In genomic region chr3:93553765-93554378, GRCm38 (mm10) we compare ENCODE assay signal across 8 mouse cellular contexts. TPM values are rescaled to one million over a fixed set of nuclear protein-coding genes. Genes with fewer than 3 reads are reported as not detected.
DNase-seq lines count a peak whose midpoint lies in the region; ATAC-seq and TF ChIP-seq lines count a peak whose summit lies in the region.

No protein-coding gene starts in this region.

- DNase-seq in kidney, adult 2 months: peak; percentile 43
- DNase-seq in kidney, postnatal 14 days: no peak
- peak; percentile 42 for DNase-seq in NIH3T3 (ENCODE audit: low read depth)
- no peak for DNase-seq in liver, postnatal 0 days
- no peak for DNase-seq in spleen, postnatal 4 days (ENCODE audit: low spot score in 2 of 2)
- no peak for DNase-seq in testis, postnatal 10 days (ENCODE audit: low spot score)
- no peak for DNase-seq in lung, postnatal 36 days

- TF ChIP-seq EP300 in liver, postnatal 0 days (IDR thresholded peaks at IDR 0.05; ENCODE audit: low read depth): no peak

- H3K27ac ChIP-seq in kidney, adult 2 months (ENCODE audit: insufficient read depth, low read depth, low read length): peak overlapping the region; percentile 89
- 0 out of 2 replicates have a peak overlapping the region, but pooled peaks have one; percentile 74 for H3K27ac ChIP-seq in heart, embryonic 15.5 days
- peak overlapping the region; percentile 45; the same call in 1 of the 2 replicates for H3K27ac ChIP-seq in liver, postnatal 0 days (ENCODE audit: low read depth)

- no peaks in the 10 kb centered on the region for H3K9me3 ChIP-seq in heart, embryonic 15.5 days (replicated peaks)
- no peaks in the 10 kb centered on the region for H3K9me3 ChIP-seq in liver, postnatal 0 days (ENCODE audit: low read length)

- no peak for TF ChIP-seq CTCF in kidney, adult 2 months (conservative IDR thresholded peaks at IDR 0.05; ENCODE audit: insufficient read depth, insufficient read length, low read depth, low read length)
- no peak for TF ChIP-seq CTCF in liver, postnatal 0 days (IDR thresholded peaks at IDR 0.05; ENCODE audit: low read depth)

- no peaks in the 10 kb centered on the region for H3K36me3 ChIP-seq in kidney, adult 2 months (ENCODE audit: control insufficient read depth, insufficient read depth, low read length)
- H3K36me3 ChIP-seq in heart, embryonic 15.5 days: no peaks in the 10 kb centered on the region
- no peaks in the 10 kb centered on the region for H3K36me3 ChIP-seq in liver, postnatal 0 days (replicated peaks; ENCODE audit: insufficient read depth, low read length)

- WGBS in kidney, adult 2 months: 64% methylated on average over 9 of the region's 9 CpGs
- 61% methylated on average over 9 of the region's 9 CpGs for WGBS in heart, embryonic 15.5 days
- 63% methylated on average over 9 of the region's 9 CpGs for WGBS in liver, postnatal 0 days (ENCODE audit: insufficient replicate concordance)

- H3K9ac ChIP-seq in heart, embryonic 15.5 days: no peak overlapping the region
- no peak overlapping the region for H3K9ac ChIP-seq in liver, postnatal 0 days (replicated peaks)

- no peak for ATAC-seq in heart, embryonic 15.5 days (replicated peaks; ENCODE audit: insufficient number of reproducible peaks, insufficient read depth, low FRiP score, low read depth)
- ATAC-seq in liver, postnatal 0 days: no peak

- H3K4me3 ChIP-seq in kidney, adult 2 months (ENCODE audit: insufficient read depth, low read depth, low read length): no peak overlapping the region
- H3K4me3 ChIP-seq in heart, embryonic 15.5 days: no peak overlapping the region
- no peak overlapping the region for H3K4me3 ChIP-seq in liver, postnatal 0 days (ENCODE audit: low read depth, low read length)

- H3K4me2 ChIP-seq in heart, embryonic 15.5 days: peak overlapping the region; percentile 86
- 0 out of 2 replicates have a peak overlapping the region, but pooled peaks have one; percentile 89 for H3K4me2 ChIP-seq in liver, postnatal 0 days (ENCODE audit: low read depth, low read length)

- no peak for TF ChIP-seq POLR2A in kidney, adult 2 months (IDR thresholded peaks at IDR 0.05; ENCODE audit: low read depth, low read length)

- peaks cover 15% of the 10 kb centered on the region; the same call in 1 of the 2 replicates for H3K4me1 ChIP-seq in kidney, adult 2 months (ENCODE audit: control insufficient read depth, insufficient read depth, low read length)
- peaks cover 32% of the 10 kb centered on the region for H3K4me1 ChIP-seq in heart, embryonic 15.5 days (replicated peaks)
- peaks cover 29% of the 10 kb centered on the region for H3K4me1 ChIP-seq in liver, postnatal 0 days (ENCODE audit: insufficient read depth)

- no peaks in the 10 kb centered on the region for H3K27me3 ChIP-seq in kidney, adult 2 months (replicated peaks; ENCODE audit: control insufficient read depth, insufficient read depth, low read length)
- H3K27me3 ChIP-seq in heart, embryonic 15.5 days: no peaks in the 10 kb centered on the region
- H3K27me3 ChIP-seq in liver, postnatal 0 days (ENCODE audit: insufficient read depth, low read length): no peaks in the 10 kb centered on the region

RNA-seq across cellular contexts. Expression of gene S100a10, which starts 1.0 kb away (rescaled TPM):
- polyA plus RNA-seq in kidney, adult 2 months (2012; rRNA removed): 83.6 and 104 TPM in 2 replicates
- 249 and 250 TPM in 2 replicates for polyA plus RNA-seq in heart, embryonic 15.5 days (2015; fragmentation: Nextera tagmentation; extraction: Ambion mirVana)
- polyA plus RNA-seq in liver, postnatal 0 days (2015; fragmentation: Nextera tagmentation; extraction: Ambion mirVana): 75.4 and 82.0 TPM in 2 replicates

RNA-seq across cellular contexts. Expression of gene S100a11, which starts 33.6 kb away (rescaled TPM):
- 183 and 285 TPM in 2 replicates for polyA plus RNA-seq in kidney, adult 2 months (2012; rRNA removed)
- 878 and 910 TPM in 2 replicates for polyA plus RNA-seq in heart, embryonic 15.5 days (2015; fragmentation: Nextera tagmentation; extraction: Ambion mirVana)
- polyA plus RNA-seq in liver, postnatal 0 days (2015; fragmentation: Nextera tagmentation; extraction: Ambion mirVana): 330 and 336 TPM in 2 replicates

Comparison
In these comparisons a context has a peak if more than half of its experiments do, and no peak if none do; other contexts are left out.
1. DNase-seq: peak in kidney, adult 2 months (single experiment) and NIH3T3 (single experiment); none in kidney, postnatal 14 days (single experiment), liver, postnatal 0 days (single experiment), spleen, postnatal 4 days (0 of 2), testis, postnatal 10 days (single experiment) and lung, postnatal 36 days (single experiment).
2. Peak in every context shown above with its lines, with median percentiles within 50 percentile points of each other: H3K27ac ChIP-seq.